Mouse (Mus musculus) ES-E14 (cell line): ENCODE results near the gene Klf9.
"Not testable (repeated sequence)": the region's sequence is repeated elsewhere in the genome, so short reads cannot be mapped to it uniquely, and the experiment has no call there.

Source experiments
- CHD2 ChIP-seq: IDR thresholded peaks from 2 replicates; pipeline ENCODE4 v1.6.1; 2014; ENCODE audit warnings: mild to moderate bottlenecking, low read depth, low read length, inconsistent platforms
- ZC3H11A ChIP-seq: IDR thresholded peaks from 2 replicates; pipeline ENCODE4 v1.6.1; 2012; ENCODE audit warnings: low read depth, mild to moderate bottlenecking, inconsistent platforms, low read length, borderline replicate concordance
- ZNF384 ChIP-seq: IDR thresholded peaks from 2 replicates; pipeline ENCODE4 v1.6.1; 2012; ENCODE audit warnings: low read depth, low read length, inconsistent platforms

GRCm38 (mm10) chr19:23145575-23145974 lies 4.5 kb downstream of the Klf9 start:
- TF ChIP-seq ZNF384, ZC3H11A, CHD2: not testable (repeated sequence)
